Mouse (Mus musculus) layer of hippocampus, adult 8-10 months (tissue): ENCODE data around the gene Rad54l2. TPM values are rescaled to one million over a fixed set of nuclear protein-coding genes. Genes with fewer than 3 reads are reported as not detected.
A peak's percentile ranks its signal among the peaks of the same experiment; 100 is the strongest.

Source experiments
- DNase-seq, 2 experiments: peaks; one replicate each; pipeline ENCODE4 v3.0.0; 2022; ENCODE audit warnings: low spot score in 2 of 2
- total RNA-seq, 4 experiments: library from RNA; stranded (reverse); gene quantifications; 2 replicates each; pipeline ENCODE4 v1.2.4; 2022

Rad54l2 gene
- total RNA-seq, 4 experiments from 2014 or later, result 17.3 to 21.1 (median 18.5) TPM

- no peak for DNase-seq
Observed at GRCm38 (mm10) chr9:106754311-106754710, 34.7 kb downstream of the Rad54l2 start.

GRCm38 (mm10) chr9:106752135-106752534 lies 36.9 kb downstream of the Rad54l2 start:
- no peak for DNase-seq

DNA sequence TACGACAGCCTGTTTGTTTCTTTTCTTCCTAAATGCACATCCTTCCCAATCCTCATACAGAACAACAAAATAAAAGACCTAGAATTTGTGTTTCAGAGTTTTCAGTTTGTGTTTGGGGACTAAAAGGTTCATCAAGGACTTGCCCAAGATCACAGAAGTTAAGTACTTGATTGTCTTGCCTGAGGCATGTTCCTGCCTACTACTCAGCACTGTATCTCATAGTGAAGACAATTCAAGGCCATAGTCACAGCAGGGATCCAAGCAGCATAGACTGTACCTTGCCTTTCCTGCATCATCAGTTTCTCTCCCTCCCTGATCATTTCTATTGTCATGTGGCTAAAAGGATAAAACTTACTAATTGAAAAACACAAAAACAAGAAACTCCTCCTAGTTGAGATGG lies 49.0 kb downstream of the Rad54l2 start:
- DNase-seq, result no peak

DNA sequence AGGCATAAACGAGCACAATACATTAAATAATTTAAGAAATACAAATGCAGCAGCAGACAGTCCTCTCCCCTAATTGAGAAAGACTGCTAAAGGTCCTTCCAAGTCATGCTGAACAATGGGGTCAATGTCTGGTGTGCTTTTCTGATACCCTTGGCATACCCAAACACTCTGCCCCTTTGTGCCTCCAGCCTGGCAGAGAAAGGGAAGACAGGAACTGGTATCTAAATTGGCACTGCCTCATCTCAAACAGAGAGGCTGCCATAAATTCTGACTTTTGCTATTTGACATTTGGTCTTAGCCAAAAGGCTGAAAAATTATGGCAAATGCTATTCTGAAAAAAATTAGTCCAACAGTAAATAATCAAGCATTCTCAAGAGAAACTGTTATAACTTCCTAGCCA lies 49.9 kb downstream of the Rad54l2 start:
- no peak for DNase-seq

DNA sequence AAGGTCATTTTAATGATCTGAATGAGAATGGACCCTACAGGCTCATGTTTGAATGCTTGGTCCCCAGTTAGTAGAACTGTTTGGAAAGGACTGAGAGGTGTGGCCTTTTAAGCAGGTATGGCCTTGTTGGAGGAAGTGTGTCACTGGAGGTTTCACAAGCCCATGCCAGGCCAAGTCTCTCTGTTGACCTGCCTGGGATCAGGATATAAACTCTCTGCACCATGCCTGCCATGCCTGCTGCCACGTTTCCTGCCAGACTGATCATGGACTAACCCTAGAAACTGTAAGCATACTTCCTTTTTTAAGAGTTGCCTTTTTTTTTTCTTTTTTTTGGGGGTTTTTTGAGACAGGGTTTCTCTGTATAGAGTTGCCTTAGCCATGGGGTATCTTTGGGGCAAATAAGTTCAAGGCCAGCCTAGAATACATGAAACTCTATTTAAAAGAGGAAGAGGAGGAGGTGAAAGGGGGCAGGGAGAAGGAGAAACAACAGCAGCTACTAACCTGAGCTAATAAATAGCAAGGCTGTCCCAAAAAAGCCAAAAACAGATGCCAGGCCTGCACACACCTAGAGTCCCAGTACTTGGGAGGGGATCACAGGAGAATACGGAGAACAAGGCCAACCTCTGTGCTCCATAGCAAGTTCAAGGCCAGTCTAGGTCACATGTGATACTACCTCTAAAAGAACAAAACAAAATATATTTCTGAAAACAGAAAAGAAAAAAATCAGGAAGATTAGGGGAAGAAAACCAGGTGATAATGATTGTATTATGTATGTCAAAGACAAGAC lies 50.6 kb downstream of the Rad54l2 start:
- no peak for DNase-seq

DNA sequence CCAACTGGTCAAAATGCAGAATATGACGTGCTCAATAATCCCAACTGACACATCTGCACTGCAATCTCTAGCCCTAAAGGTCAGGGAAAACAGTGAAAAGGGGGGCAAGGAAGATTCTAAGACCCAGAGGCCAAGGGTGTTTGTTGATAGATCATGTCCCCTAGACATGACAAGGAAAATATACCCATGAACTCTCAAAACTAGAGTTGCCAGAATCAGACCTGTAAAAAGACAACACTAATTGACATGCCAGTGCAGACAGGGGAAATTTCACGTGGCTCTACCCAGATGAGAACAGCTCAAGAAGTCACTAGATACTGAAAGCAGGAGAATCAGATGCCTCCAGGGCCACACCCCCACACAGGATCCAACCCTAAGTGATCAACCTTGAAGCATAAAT lies 55.3 kb downstream of the Rad54l2 start:
- no peak for DNase-seq

- DNase-seq, result no peak
Observed at GRCm38 (mm10) chr9:106729416-106729815, 59.6 kb downstream of the Rad54l2 start.

- no peak for DNase-seq
Observed at GRCm38 (mm10) chr9:106726891-106727290, 62.1 kb downstream of the Rad54l2 start.

GRCm38 (mm10) chr9:106725435-106725834 lies 63.6 kb downstream of the Rad54l2 start:
- no peak for DNase-seq

DNA sequence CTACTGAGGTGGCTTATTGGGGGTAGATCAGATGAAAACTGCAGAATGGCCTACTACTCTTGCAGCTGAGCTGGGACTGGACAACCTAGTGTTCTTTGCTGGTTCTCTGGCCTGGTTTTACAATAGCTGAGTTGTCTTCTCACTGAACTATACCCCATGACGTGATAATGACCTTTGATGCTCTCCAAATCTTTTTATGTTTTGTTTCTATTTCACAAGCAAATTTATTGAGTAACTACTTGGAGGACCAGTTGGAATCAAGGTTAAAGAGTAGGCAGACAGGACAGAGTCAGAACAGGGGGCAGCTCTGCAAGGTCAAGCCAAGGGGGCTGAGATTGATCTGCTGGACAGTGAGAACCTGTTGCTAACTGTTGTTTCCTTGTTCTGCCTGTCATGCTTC lies 64.1 kb downstream of the Rad54l2 start:
- DNase-seq, result no peak

DNA sequence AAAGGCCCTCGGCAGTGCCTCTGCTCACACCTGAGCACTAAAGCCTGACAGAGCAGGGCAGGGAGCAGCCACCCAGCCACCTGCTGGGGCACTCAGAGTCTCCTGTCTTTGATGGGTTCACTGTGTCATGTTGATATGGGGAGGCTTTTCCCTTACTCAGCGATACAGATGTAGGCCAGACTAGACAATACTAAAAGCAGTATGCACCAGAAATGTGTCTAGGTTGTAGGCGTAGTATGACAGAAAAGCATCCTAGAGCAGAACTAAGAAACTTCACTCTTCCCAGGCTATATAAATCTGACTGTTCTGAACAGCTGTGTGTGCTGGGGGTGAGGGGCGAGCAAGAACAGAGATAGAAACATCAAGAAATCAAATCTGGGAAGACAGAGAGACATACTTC lies 72.3 kb downstream of the Rad54l2 start:
- DNase-seq, result no peak

DNA sequence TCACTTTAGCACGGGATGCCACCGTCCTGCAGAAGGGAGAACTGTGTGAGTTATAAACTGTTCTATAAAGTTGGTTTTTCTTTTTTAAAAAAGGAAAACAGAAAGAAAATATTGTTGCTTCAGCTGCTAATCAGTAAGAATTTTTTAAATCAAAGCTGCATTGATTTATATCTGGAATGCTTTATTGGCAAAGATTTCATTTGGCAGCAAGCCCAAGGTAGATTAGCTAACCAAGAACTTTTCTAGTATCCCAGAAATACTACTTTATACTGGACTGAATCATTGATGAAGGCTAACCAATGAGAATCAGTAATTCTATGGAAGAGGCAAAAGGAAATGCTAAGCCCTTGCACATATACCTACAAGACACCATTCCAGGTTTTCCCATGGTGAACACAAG lies 72.8 kb downstream of the Rad54l2 start:
- DNase-seq, result no peak

GRCm38 (mm10) chr9:106712470-106712869 lies 76.5 kb downstream of the Rad54l2 start:
- no peak for DNase-seq

DNA sequence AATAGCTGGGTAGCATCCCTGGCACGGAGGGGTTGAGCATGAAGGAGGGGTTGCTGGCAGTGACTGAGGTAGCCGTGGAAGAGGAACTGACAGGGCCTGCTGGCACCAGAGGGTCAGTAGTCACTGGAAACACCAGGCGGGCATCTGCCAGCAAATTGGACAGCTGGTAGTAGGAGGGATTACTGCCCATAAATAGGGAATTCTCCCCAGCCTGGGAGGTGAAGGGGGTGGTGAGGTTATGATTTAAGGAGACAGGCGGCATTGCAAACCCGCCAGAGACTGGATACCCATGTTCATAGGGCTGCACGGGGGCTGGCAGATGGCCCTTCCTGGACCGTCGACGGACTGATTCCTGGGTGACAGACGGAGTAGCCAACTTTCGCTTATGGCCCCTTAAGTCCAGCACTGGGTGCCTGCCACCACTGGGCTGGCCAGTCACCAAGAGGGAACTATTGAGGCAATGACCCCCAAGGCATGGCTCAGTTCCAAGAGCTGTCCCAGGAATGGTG lies 96.0 kb downstream of the Rad54l2 start:
- no peak for DNase-seq

DNA sequence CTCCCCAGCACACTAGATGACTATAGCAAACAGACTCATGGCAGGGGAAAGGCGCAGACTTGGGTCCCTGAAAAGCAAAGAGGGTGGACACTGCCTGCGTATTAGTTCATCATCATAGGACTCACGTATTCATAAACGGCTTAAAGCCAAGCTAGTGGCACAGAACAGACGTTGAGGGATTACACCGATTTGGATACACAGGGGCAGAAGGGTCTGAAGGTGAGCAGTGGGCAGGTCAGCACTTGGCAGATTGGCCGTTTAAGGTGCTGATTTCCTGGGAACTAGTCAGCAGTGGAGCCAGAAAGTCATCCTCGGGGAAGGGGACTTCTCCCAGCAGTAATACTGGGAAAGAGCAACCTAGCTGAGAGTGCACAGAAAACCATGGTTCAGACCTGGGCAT lies 100.2 kb downstream of the Rad54l2 start:
- DNase-seq, result no peak

DNA sequence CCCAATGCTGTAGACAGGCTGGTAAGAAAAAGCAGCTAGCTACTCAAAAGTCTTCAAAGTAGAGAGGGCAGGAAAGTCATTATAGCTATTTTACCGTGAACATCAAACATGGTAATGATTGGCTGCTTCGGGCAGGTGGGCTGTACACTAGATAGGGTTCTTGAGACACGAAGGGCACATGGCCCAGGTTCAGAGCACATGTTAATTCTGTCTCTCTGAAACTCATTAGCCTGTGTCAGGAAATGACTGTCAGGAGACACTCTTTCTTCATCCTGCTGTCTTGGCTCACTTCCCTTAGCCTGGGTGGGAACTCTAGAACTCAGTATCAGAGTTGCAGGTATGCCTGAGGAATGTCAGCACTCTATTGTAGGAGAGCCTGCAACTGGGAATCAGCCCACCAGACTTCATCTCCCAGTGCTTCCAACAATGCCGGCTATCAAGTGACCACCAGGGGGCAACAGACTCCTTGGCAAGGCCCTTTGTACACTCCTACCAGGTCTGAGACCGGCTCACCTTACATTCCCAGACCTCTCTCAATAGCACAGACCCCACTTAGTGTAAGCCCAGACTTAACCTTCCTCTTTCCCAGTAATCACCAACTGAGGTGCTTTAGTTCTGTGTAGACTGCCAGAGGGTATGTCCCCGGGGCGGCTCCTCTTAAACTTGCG lies 101.9 kb downstream of the Rad54l2 start:
- DNase-seq, result peak in 1 of 2 experiments; percentile 67

DNA sequence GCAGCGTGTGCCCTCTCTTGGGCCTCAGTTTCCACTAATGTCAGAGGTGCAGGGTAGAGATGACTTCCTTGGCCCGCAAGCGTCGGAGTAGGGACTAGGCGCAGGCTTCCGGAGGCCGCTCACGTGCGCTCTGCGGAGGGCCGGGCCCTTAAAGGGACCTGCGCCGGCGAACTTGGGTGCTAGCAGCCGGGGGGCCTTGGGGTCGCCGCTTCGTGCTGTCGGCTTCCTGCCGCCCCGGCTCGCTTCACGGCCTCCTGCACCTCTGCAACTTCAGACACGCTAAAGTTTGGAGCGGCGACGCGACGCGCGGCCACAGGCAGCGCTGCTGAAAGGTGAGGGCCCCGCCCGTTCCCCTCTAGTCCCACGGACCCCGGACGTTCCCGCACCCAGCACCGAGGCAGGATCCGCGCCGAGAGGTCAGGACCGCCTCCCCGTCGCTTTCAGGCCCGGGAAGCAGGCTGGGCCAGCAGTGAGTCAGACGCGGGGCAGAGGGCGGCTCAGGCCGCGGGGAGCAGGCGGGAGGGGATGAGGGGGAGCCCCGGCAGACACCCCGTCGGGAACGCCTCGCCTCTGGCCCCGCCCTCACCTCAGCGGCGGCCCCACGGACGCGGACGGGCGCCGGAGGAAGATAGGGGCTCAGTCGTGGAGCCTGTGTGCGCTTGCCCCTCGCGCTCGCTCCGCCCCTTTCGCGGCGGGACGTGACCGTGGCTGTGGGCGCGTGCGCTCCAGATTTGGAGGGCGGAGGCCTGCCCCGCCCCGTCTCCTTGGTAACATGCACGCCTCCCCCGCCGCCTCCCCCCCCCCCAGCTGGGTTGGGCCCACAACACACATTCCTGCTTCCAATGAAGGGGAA lies 103.5 kb downstream of the Rad54l2 start, which contains the start of gene Tex264:
Gene Tex264 (minus strand): TSS at position 679 of the 853 bp plus-strand sequence.
- peak; percentile 72 to 79 for DNase-seq

DNA sequence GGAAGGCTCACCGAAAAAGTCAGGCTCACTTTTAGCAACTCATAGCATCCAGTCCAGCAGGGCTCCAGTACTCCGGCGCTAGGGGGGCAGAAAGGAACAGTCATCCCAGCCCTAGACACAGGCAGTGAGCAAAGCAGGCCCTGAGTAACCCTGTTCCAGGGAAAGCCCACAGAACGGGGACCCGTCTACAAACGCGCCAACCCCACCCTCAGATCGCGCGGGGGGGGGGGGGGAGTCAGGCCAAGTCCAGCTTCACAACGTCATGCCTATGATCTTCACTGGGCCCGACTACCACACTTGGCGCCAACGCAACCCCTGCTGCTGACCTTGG lies 104.1 kb downstream of the Rad54l2 start:
- no peak for DNase-seq

DNA sequence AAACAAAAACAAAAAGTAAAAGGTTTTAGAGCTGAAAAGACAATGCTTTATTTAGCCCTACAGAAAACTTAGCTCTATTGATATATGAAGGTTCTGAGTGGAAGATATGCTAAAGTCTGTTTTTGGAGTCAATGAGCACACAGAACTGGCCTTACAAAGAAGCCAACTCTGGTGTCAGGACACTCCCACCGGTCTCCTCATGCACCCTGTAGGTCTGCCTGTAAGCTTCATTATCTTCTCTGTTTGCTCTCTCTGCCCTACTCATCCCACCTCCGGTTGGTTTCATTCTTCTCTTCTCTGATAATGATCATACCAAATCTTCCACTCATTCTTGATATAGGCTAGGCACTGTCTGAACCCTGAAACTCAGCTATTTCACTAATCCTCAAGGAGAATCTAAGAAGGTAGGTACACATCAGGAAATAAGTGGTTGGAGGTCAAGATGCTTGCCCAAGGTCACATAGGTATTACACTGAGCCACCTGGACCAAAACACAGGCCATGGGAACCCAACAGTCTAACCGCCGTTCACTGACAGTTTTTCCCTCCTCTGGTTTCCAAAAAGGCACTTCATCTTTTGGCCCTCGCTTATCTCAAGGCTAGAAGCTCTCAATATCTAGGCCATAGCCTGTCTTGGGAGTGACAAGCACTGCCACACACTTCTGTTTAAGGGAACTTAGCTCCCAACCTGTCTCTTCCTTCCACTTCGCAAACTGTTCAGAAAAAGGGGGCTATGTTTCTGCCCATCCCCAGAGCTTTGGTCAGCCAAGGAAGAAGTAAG lies 104.7 kb downstream of the Rad54l2 start:
- no peak for DNase-seq

- no peak for DNase-seq
Observed at GRCm38 (mm10) chr9:106681026-106681425, 108.0 kb downstream of the Rad54l2 start.

GRCm38 (mm10) chr9:106678242-106678641 lies 110.8 kb downstream of the Rad54l2 start:
- DNase-seq, result no peak
